Mouse (Mus musculus): ENCODE measurements around the gene Calr.

DNA sequence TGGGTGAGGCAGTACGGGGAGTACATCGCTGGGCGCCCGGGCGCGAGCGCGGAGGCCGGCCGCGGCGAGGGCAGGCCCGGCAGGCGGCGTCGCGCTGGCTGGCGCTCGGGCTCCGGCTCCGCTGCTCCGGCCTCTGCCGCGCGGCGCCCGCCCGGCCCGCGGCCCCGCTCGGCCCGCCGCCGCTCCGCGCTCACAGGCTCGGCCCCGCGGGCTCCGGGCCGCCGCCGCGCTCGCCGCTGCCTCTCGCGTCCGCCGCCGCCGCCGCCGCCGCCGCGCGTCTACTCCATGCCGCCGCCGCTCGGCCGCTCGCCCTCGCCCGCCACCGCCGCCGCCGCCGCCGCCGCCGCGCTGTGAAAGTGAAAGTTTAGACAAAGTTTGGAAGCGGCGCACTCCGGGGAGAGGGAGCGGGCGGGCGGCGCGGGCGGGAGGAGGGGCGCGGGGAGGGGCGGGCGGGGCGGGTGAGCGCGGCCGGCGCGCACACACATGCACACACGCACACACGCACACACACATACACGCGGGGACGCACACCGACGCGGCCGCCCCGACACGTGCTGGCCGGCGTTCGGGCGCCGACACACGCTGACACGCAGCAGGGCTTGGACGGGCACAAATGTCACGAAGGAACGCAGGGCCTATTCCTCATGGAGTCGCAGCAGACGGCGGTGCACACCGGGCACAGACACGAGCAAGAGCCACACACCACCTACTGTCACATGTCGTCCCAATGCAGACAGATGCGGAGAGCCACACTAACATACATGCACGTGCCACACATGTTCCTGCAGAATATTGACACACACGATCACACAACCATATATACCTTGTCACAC is 46.5 kb downstream of the Calr start, which contains the start of gene Nfix:
- TF ChIP-seq CTCF (IDR thresholded peaks at IDR 0.05; ENCODE audit: control insufficient read depth, insufficient read depth, insufficient read length) (no peak), USF1 (IDR thresholded peaks at IDR 0.05; ENCODE audit: low read depth) (peak; percentile 17), FOSL1 (IDR thresholded peaks at IDR 0.05; ENCODE audit: insufficient read depth, low read length, poor library complexity, severe bottlenecking) (no peak), MYOG (IDR thresholded peaks at IDR 0.05; ENCODE audit: control insufficient read depth, extremely low read depth, insufficient read length) (no peak), MYOD1 (IDR thresholded peaks at IDR 0.05; ENCODE audit: control insufficient read depth, insufficient read length, low read depth) (no peak)

Measured in C2C12 (cell line).